Mouse (Mus musculus): ENCODE data around the gene Gatad2a.

The Gatad2a gene

GRCm38 (mm10) chr8:69900895-69901451, 95.2 kb downstream of the Gatad2a start:
- no peak for DNase-seq (ENCODE audit: low read depth)

DNA sequence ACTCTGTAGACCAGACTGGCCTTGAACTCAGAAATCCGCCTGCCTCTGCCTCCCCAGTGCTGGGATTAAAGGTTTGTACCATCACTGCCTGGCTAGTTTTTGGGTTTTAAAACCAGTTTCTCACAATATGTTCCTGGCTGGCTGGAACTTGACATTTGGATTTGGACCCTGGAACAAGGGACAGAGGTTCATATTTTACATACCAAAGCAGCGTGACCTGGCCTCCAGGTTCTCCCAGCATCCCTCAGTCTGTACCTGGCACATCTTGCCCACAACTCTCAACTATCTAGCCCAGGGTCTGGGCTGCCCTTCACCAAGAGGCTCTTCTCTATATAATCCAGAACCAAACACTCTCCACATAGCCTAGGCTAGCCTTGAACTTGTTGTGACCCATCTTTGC, 96.3 kb downstream of the Gatad2a start:
- no peak for DNase-seq (ENCODE audit: low read depth)

DNA sequence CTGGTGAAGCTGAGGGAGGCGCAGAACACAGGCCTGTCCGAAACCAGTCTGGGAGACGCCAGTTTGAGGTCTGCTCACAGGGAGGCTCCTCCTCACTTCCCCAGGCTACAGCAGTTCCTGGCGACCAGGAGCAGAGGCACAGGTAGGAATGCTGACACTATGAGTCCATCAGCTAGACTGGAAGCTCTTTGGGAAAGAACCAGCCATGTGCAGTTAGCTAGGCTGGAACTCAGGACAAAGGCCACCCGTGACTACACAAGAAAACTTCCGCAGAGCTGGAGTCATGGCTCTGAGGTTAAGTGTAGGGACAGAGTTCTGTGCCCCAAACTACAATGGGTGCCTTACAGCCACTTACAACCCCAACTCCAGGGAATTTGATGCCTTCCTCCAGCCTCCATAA, 98.3 kb downstream of the Gatad2a start:
- no peak for DNase-seq (ENCODE audit: low read depth)

GRCm38 (mm10) chr8:69895772-69896451, 100.3 kb downstream of the Gatad2a start:
- DNase-seq (ENCODE audit: low read depth): no peak

- DNase-seq (ENCODE audit: low read depth): no peak
Observed at GRCm38 (mm10) chr8:69894836-69895332, 101.3 kb downstream of the Gatad2a start.

- peak; percentile 66 for DNase-seq (ENCODE audit: low read depth)
Observed at GRCm38 (mm10) chr8:69893863-69894262, 102.3 kb downstream of the Gatad2a start.

DNA sequence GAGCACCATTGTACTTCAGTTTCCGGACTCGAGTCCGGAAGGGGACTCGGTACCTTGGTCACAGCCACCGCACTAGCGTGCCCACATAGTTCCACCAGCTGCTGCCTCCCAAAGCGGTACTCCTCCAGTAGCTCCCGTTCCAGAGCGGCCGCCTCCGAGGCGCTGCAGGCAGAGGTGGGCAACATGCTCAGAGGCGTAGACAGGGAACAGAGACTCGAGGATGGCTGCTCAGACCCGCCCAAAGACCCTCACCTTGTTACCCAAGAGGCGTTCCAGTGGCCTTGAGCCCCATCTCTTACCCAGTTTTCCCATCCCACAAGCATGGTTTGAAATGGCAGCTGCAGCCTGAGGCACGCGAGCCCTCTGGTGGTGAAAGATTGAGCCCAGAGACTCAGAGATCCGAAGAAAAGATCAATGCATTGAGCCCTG, 105.4 kb downstream of the Gatad2a start:
- DNase-seq (ENCODE audit: low read depth): no peak

DNA sequence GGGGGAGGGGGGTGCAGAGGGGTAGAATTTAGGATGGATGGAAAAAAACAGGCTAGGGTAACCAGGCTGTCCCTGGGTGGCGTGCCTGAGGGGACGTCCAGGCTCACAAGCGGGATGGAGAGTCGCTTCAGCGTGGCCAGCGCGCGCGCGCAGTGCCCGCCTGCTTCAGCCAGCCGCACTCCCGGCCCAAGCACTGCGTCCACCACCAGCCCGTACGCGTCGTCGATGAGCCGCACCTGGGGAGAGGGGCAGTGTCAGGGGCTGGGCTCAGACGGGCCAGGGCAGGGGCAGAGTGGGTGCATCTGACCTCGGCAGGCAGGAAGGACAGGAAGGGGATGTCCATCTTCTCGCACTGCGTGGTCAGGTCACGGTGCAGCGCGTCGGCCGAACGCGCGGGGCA, 107.3 kb downstream of the Gatad2a start:
- no peak for DNase-seq (ENCODE audit: low read depth)

DNA sequence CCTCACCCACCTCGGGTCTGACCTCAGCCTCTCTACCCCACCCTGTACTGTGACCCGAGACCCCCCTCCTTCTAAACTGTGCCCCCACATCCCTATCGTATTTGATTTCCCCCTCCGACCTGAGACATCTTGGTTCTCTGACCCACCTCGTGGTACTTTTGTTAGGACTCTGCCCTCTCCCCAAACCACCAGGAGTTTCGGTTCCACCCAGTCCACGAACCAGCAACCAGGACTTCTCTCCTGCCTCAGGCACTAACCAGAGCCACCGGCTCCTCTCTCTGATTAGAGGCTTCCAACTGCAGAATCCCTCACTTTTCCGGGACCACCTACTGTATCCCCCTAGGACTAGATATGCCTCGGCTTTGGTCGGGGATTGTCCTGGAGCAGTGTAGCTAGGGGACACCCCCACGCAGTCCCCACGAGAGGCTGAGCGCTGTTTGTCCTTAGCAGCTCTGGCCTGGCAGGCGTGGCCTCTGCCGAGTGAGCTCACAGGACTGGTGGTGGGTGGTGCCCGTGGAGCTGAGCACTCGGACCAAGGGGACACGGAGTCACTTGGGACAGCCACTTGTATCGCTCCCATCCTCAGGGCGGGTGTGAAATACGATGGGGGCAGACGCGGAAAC, 107.8 kb downstream of the Gatad2a start:
- no peak for DNase-seq (ENCODE audit: low read depth)

DNA sequence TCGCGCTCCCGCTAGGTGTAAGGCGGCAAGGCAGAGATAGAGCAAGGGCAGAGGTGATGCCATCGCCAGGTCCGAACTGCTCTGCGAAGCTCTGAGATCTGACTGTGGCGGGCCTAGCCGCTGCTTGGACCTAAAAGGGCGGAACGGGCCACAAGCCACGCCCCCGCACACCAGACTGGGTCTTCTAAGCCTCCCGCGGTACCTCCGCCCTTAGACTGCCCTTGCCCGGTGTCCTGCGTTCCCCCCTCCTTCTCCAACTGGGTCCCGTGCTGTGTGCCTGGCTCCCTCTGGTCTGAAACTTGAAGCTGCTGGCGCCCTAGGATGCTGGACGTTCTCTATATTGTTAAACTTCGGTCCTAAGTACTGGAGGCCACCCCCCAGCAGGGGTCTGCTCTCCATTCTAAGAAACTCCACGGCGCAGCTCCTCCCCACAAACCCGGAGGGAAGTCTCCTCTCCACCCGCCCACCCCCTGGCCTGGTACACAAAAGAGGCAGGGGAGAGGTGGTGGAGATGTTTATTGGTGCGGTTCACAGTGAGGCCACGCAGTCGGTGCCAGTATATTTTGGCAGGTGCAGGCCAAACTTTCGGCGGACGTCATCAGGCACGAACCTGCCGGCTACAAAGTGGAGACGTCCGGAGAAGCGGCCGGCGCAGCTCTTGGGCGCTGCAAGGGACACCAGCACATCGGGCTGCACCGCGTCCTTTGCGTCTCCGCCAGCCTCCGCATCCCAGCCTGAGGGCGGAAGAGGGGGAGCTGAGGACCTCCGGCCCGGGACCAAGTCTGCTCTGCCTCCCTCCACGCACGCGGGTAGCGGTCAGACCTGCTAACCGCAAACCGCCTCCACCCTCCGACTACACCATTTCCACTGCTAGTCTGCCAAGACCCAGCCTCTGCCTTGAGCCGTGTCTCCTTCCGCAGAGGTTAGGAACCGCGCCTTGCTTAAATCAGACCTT, 108.6 kb downstream of the Gatad2a start, which contains the start of gene Cilp2:
Gene Cilp2 (minus strand): TSS at position 399 of the 955 bp plus-strand sequence.
- DNase-seq (ENCODE audit: low read depth): no peak

DNA sequence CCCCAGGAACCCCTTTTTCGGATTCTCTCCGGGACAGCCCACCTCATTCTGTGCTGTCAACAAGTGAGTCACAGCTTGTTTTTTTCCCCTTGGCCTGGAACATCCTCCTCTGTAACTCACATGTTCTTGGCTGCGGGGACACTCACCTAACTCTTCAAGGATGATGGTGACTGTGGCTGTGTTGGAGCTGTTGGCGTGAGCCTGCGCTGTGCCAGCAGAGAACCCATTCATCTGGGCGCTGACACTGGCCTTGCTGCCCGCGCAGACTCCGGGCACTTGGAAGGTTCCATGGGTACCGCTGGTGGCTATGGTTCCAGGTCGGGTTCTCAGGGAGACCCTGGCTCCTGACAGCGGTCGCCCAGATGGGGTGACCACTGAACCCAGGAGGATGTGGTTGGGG, 112.0 kb downstream of the Gatad2a start:
- no peak for DNase-seq (ENCODE audit: low read depth)

DNA sequence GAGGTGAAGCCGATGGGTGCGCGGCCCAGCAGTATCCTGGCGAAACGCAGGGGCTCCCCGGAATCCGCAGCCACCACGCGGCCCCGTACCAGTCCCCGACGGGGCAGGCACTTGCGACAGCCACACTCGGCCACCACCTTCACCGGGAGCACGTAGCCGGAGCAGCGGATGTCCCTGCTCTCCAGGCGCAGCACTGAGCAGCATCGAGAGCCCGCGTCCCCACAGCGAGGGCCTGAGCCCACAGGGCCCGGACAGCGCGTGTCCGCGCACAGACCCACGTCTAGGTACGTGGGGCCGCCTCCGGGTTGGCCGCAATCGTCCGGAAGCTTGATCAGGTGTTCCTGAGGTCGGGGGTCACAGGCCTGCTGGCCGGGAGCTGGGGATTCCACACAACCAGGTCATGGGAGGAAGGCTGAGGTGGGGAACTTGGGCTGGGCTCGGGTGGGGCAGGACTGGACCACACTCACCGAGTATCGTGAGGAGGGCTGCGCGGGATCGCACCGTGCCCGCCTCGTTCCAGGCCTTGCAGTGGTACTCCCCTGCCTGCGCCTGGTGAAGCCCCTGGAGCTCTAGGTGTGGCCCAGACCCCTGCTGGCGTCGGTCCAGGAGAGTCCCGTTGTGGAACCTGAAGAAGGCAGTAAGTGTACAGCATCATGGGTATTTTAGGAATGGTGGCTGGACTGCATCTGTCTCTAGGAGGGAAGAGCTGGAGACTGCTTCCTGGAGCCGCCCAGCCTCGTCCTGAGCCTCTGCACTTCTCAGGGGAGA, 113.2 kb downstream of the Gatad2a start:
- DNase-seq (ENCODE audit: low read depth): no peak

DNA sequence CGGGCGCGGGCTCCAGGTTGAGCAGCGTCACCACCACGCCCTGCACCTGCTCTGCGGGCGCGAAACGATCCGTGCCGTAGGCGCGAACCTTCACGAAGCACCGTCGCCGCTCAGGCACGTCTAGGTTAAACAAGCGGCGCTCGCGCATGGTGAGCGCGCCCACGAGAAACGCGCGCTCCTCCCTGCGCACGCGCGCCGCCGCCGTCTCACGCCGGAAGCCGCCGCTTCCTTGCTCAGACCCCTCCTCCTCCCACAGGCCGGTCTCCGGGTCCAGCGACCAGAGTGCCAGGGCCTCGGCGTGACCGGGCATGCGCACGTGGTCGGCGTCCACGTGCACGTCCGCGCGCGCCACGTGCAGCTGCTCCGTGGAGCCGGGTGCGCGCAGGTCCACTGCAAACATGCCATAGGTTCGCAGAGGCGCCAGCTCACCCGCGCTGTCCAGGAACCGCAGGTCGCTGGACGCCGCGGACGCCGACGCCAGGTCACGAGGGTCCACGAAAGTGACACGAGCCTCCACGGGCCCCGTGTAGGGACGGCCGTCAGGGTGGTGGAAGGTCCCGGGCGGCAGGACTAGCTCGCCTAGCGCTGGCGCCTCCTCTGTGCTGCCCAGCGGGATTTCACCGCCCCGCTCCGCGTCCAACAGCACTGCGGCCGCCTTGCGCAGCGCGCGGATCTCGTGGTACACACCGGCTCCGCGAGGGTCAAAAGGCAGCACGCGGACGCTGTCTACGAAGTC, 114.0 kb downstream of the Gatad2a start:
- no peak for DNase-seq (ENCODE audit: low read depth)

DNA sequence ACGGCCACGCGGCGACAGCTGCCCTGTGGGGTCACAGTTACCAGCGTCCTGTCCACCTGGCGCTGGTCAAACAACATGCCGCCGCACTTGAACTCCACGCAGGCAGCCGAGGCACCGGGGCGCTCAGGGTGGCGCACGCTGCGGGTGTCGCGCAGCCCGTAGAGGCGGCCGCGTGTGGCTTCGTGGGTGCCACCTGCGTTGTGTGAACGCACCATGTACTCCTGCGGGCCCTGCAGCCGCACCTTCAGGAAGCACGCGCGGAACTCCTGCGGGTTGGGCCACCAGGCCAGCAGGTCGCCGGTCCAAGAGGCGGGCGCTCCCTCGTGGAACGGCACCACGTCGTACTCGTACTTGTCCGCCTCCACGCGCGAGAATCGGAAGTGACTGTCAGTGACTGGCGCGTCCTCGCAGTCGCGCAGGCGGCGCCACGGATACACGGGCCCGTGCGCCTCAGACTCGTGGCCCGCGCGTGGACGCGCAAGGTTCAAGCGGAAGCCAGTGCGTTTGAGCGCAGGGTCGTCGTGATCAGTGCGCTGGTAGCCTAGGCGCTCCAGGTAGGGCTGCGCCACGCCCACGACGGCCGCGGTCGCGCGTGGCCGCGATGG, 114.8 kb downstream of the Gatad2a start:
- DNase-seq (ENCODE audit: low read depth): no peak

DNA sequence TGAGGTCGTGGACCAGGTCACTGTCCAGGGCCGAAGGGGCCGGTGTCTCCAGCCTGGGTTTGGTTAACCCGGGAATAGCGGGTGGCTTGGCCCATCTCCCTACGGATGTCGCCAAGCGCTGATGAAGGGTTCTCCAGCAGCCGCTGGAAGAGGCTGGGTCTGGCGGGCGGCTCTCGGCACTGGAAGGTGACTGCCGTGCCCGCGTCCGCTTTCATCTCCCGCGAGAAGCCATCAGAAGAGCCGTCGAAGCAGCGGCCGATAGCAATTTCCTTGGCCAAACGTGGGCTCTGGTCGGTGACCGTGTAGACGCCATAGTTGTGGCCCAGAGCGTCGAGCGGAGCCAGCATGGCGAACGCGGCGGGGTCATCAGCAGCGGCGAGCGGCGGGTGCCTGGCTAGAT, 115.3 kb downstream of the Gatad2a start:
- no peak for DNase-seq (ENCODE audit: low read depth)

DNA sequence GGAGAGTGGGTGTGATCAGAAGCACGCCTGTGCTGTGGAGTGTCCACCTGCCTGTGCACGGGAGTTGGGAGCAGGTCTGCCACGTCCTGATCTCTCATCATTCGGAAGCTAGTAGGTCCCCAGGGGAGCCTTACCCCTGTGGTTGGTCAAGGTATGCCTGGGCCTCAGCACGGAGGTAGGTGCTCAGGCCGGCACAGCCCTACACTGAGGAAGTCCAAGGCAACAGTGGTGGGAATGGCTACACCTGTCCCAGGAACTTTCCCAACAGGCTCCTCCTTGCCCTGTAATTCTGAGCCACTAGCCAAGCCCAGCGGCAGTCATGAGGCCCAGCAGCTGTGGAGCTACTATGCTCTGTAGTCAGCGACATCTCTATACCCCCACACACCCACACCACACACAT, 116.5 kb downstream of the Gatad2a start:
- DNase-seq (ENCODE audit: low read depth): no peak

GRCm38 (mm10) chr8:69877992-69878391, 118.2 kb downstream of the Gatad2a start:
- no peak for DNase-seq (ENCODE audit: low read depth)

DNA sequence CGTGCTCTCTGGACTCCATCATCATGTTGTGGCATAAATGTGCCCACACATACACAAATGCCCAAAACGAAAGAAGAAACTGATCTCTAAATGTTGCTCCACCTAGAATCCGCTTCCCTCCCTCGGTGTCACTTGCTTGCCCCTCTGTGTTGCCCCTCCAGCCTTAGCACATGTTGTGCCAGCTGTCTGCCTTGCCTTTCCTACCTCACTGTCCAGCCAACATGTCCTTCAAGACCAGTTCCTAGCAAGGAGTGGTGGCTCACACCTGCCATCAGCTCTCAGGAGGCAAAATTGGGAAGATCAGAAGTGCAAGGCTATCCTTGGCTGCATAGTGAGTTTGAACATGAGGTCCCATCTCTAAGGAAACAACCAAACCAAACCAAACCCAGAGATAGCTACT, 118.8 kb downstream of the Gatad2a start:
- DNase-seq (ENCODE audit: low read depth): no peak

GRCm38 (mm10) chr8:69876967-69877366, 119.2 kb downstream of the Gatad2a start:
- no peak for DNase-seq (ENCODE audit: low read depth)

GRCm38 (mm10) chr8:69876097-69876496, 120.1 kb downstream of the Gatad2a start:
- DNase-seq (ENCODE audit: low read depth): no peak

Data from c-Kit-positive CD71-positive TER-119-negative erythroid progenitor cells, embryonic 14.5 days (primary cell).